19 mouse cellular contexts compared by ENCODE assay signal in the genomic region with DNA sequence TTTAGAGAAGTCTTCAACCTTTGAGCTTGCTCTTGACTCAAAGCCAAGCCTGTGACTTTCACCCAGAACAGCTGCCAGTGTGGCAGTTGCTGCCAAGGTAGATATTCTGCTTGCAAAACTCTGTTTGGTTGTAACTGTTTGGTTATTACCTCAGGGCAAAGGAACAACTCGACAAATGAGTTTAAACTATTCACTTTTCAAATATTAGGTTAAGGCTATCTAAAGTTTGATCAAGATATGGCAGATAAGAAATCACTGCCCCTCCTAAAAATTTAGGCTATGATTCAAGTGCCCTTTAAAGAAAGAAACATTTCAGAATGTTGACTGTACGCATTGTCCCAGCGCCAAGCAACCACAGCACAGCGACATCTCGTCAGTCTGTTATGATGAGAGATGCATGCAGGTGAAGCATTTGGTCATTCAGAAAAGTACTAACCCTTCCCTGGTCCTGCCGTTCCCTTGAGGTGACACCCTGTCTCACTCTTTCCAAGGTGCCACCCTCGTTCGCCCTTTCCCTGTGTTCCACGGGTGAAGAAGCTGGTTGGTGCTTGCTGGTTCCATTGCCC.
DNase-seq lines count a peak whose midpoint lies in the region; ATAC-seq and TF ChIP-seq lines count a peak whose summit lies in the region.
"Had no signal": no experiment of that assay in that cellular context is flagged by ENCODE, and none has a peak within 500 bp of the region (broad histone marks: within the 10 kb centered on the region; RNA-seq: fewer than 3 reads in every experiment).

No protein-coding gene starts in this region.

- no peak overlapping the region for H3K9ac ChIP-seq in lung, postnatal 0 days (replicated peaks; ENCODE audit: low read depth)
- H3K9ac ChIP-seq: embryonic facial prominence, embryonic 13.5 days; forebrain, embryonic 15.5 days; liver, embryonic 14.5 days; neural tube, embryonic 15.5 days had no signal

- TF ChIP-seq CTCF in lung, postnatal 0 days (IDR thresholded peaks at IDR 0.05) = peak; percentile 28; the same call in 1 of the 2 replicates

- H3K4me1 ChIP-seq in lung, postnatal 0 days (ENCODE audit: insufficient read depth, low read depth, low read length) = no peaks in the 10 kb centered on the region
- H3K4me1 ChIP-seq: embryonic facial prominence, embryonic 13.5 days; forebrain, embryonic 15.5 days; neural tube, embryonic 15.5 days had no signal

- no peaks in the 10 kb centered on the region for H3K9me3 ChIP-seq in lung, postnatal 0 days (ENCODE audit: low read length)
- H3K9me3 ChIP-seq: embryonic facial prominence, embryonic 13.5 days; forebrain, embryonic 15.5 days; neural tube, embryonic 15.5 days had no signal

- no peak overlapping the region for H3K4me3 ChIP-seq in lung, postnatal 0 days (ENCODE audit: low read depth, low read length)
- H3K4me3 ChIP-seq: embryonic facial prominence, embryonic 13.5 days; forebrain, embryonic 15.5 days; neural tube, embryonic 15.5 days had no signal

- peak overlapping the region; percentile 89 for H3K27ac ChIP-seq in lung, postnatal 0 days (ENCODE audit: low read length)
- H3K27ac ChIP-seq: embryonic facial prominence, embryonic 13.5 days; forebrain, embryonic 15.5 days; kidney, postnatal 0 days; liver, embryonic 14.5 days; neural tube, embryonic 15.5 days had no signal

- peak; percentile 6 for DNase-seq in kidney, adult 11 months
- no peak for DNase-seq in kidney, postnatal 10 days
- DNase-seq in urinary bladder, postnatal 14 days (ENCODE audit: low spot score) = peak; percentile 30
- DNase-seq in urinary bladder, postnatal 10 days (ENCODE audit: low spot score) = no peak
- DNase-seq in lung, postnatal 0 days (ENCODE audit: low spot score) = peak; percentile 93
- no peak for DNase-seq in right cerebral cortex, adult 2 months (ENCODE audit: low spot score in 2 of 2)
- DNase-seq in cerebellum, adult 18-20 months = no peak
- DNase-seq: B cell, adult 2 months; cerebellum, postnatal 14 days; gastrocnemius, postnatal 36 days; right cerebral cortex, postnatal 14 days; spleen, adult 18-20 months; thymus, adult 18-20 months had no signal

- peak; percentile 100 for TF ChIP-seq EP300 in lung, postnatal 0 days (IDR thresholded peaks at IDR 0.05)

- H3K36me3 ChIP-seq in lung, postnatal 0 days (ENCODE audit: insufficient read depth, low read length) = no peaks in the 10 kb centered on the region
- H3K36me3 ChIP-seq: embryonic facial prominence, embryonic 13.5 days; forebrain, embryonic 15.5 days; neural tube, embryonic 15.5 days had no signal

- 50% methylated on average over 9 of the region's 9 CpGs for WGBS in lung, postnatal 0 days

- no peak overlapping the region for H3K4me2 ChIP-seq in lung, postnatal 0 days (replicated peaks; ENCODE audit: low read depth, low read length)
- H3K4me2 ChIP-seq: embryonic facial prominence, embryonic 13.5 days; forebrain, embryonic 15.5 days; neural tube, embryonic 15.5 days had no signal

- ATAC-seq in lung, postnatal 0 days = peak; percentile 97
- ATAC-seq: forebrain, embryonic 15.5 days; midbrain, embryonic 16.5 days had no signal

- no peaks in the 10 kb centered on the region for H3K27me3 ChIP-seq in lung, postnatal 0 days (replicated peaks; ENCODE audit: insufficient read depth, low read length)
- H3K27me3 ChIP-seq: embryonic facial prominence, embryonic 13.5 days had no signal

Comparison
In these comparisons a context has a peak if more than half of its experiments do, and no peak if none do; other contexts are left out.
1. DNase-seq: peak in kidney, adult 11 months (single experiment), urinary bladder, postnatal 14 days (single experiment) and lung, postnatal 0 days (single experiment); none in kidney, postnatal 10 days (single experiment), urinary bladder, postnatal 10 days (single experiment), right cerebral cortex, adult 2 months (0 of 2) and cerebellum, adult 18-20 months (0 of 2).